Mouse (Mus musculus) layer of hippocampus, adult 18-20 months (tissue): ENCODE results near the gene Yes1. TPM values are rescaled to one million over a fixed set of nuclear protein-coding genes. Genes with fewer than 3 reads are reported as not detected.

Source experiments
- total RNA-seq, 2 experiments: library from RNA; stranded (reverse); gene quantifications; 2 replicates each; pipeline ENCODE4 v1.2.3; 2021

The Yes1 gene
- total RNA-seq, 2 experiments from 2014 or later = 10.1 to 13.0 TPM

Other genes starting within 250 kb of the Yes1 start
- gene Ppp1cb, start 152.3 kb upstream of the Yes1 start, total RNA-seq = 100 to 1,000 TPM; 412 to 448 TPM
- gene Pisd, start 174.5 kb downstream of the Yes1 start, total RNA-seq = 10 to 100 TPM; 62.2 to 62.9 TPM
- gene Gm20671, start 215.9 kb downstream of the Yes1 start, total RNA-seq = not detected
- 10 to 100 TPM; 48.0 to 48.8 TPM for gene Prr14l, start 243.1 kb downstream of the Yes1 start, total RNA-seq